Mouse (Mus musculus) bone marrow, adult 2 months (tissue): ENCODE measurements around the gene Arhgap22.

Experiments
- CTCF ChIP-seq: fragments of 200-500 bp; IDR thresholded peaks from 2 replicates; pipeline ENCODE4 v1.5.1; 2011; ENCODE audit warnings: low read length, control low read depth; ENCODE audit not compliant: control insufficient read depth, insufficient read depth
- POLR2A ChIP-seq: fragments of 200-500 bp; IDR thresholded peaks from 2 replicates; pipeline ENCODE4 v1.6.1; 2011; ENCODE audit warnings: low read depth, mild to moderate bottlenecking, control low read depth, low read length, borderline replicate concordance; ENCODE audit not compliant: control insufficient read depth

- TF ChIP-seq CTCF (no peak), POLR2A (no peak)
Observed at GRCm38 (mm10) chr14:33347738-33348137, 133.9 kb downstream of the Arhgap22 start.
